Mouse (Mus musculus): Measurements from ENCODE around the gene Abcf3. TPM values are rescaled to one million over a fixed set of nuclear protein-coding genes. Genes with fewer than 3 reads are reported as not detected.

Gene Abcf3
- total and polyA plus RNA-seq, 3 experiments: 46.5 to 79.6 TPM; not detected in 1

DNA sequence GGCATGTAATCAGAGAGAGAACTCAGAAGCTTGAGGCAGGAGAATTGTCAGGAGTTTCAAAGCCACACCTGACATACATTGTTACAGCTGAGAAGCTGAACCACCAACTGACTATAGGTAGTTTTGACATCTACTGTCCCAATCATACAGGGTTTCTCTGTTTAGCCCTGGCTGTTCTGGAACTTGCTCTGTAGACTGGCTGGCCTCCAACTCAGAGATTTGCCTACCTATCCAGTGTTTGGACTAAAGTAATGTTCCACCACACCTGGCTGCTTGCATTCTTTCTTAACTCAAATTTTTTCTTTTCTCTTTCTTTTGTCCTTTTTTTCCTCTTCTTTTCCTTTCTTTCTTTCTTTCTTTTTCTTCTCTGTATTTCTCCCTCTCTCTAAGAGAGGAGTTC, 32.3 kb upstream of the Abcf3 start:
- H3K27ac ChIP-seq (ENCODE audit: control insufficient read depth, low read depth, low read length): no peak overlapping the region
- peak overlapping the region; percentile 94 for H3K9ac ChIP-seq (ENCODE audit: control insufficient read depth, low read depth, low read length, poor library complexity, severe bottlenecking)
- H3K4me3 ChIP-seq (ENCODE audit: control insufficient read depth in 1 of 2, insufficient read depth in 1 of 2, low read depth in 2 of 2, low read length in 2 of 2): peak overlapping the region in 1 of 2 experiments; percentile 92; a peak in 1 of 4 replicates

DNA sequence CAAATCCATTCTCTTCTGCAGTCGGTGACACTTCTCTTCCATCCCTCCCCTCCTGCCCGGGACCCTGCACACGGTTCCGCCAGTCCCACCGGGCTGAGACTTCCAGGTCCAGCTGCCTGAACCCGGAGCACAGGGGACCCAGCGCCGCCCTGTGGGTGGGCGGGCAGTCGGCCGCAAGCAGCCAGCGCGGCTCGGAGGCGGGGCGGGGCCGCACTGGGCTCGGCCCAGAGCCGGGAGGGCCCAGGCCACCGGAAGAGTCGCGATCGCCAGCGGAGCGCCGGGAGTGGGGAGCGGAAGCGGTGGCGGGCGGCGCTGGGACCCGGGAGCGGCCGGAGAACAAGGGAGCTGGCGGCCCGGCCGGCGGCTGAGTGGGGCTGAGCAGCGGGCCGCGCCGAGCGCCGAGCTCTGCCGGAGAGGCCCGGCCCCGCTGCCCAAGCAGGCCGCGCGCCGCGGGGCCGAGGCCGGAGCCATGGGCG, 31.6 kb upstream of the Abcf3 start, which contains the start of gene Dvl3:
Dvl3 (plus strand) TSS at position 257 of the 476 bp plus-strand sequence.
- TF ChIP-seq RCOR1 (IDR thresholded peaks at IDR 0.05; ENCODE audit: low read depth, low read length): no peak
- no peak for TF ChIP-seq POLR2AphosphoS5 (IDR thresholded peaks at IDR 0.05; ENCODE audit: borderline replicate concordance, low read depth, low read length)
- TF ChIP-seq MAX (IDR thresholded peaks at IDR 0.05; ENCODE audit: low read length): no peak
- TF ChIP-seq MAZ (IDR thresholded peaks at IDR 0.05; ENCODE audit: low read depth, low read length): peak; percentile 50; the same call in 1 of the 2 replicates
- peak; percentile 72 for TF ChIP-seq ELF1 (IDR thresholded peaks at IDR 0.05; ENCODE audit: low read depth, low read length)
- TF ChIP-seq SIN3A (IDR thresholded peaks at IDR 0.05; ENCODE audit: low read length): peak; percentile 79
- no peak for TF ChIP-seq UBTF (IDR thresholded peaks at IDR 0.05; ENCODE audit: borderline replicate concordance, insufficient read depth, low read depth, low read length)
- TF ChIP-seq POLR2A (IDR thresholded peaks at IDR 0.05; ENCODE audit: control insufficient read depth in 1 of 2, insufficient read depth in 1 of 2, low read depth in 1 of 2, low read length in 2 of 2, poor library complexity in 1 of 2): peak; percentile 58 to 69
- no peak for TF ChIP-seq MYB (IDR thresholded peaks at IDR 0.05; ENCODE audit: low read depth, low read length)
- peak; percentile 28; the same call in 1 of the 2 replicates for TF ChIP-seq ZMIZ1 (IDR thresholded peaks at IDR 0.05; ENCODE audit: low read depth, low read length)
- no peak for TF ChIP-seq E2F4 (IDR thresholded peaks at IDR 0.05; ENCODE audit: borderline replicate concordance, low read depth, low read length)
- no peak for TF ChIP-seq CHD2 (IDR thresholded peaks at IDR 0.05; ENCODE audit: low read length)
- TF ChIP-seq TCF12 (IDR thresholded peaks at IDR 0.05; ENCODE audit: low read depth, low read length): peak; percentile 46
- no peak for TF ChIP-seq RAD21 (IDR thresholded peaks at IDR 0.05; ENCODE audit: low read depth, low read length)
- no peak for TF ChIP-seq MAFK (IDR thresholded peaks at IDR 0.05; ENCODE audit: borderline replicate concordance, low read depth, low read length)
- peak; percentile 78 for TF ChIP-seq HCFC1 (IDR thresholded peaks at IDR 0.05; ENCODE audit: low read depth, low read length)
- TF ChIP-seq BHLHE40 (IDR thresholded peaks at IDR 0.05; ENCODE audit: borderline replicate concordance, low read depth, low read length): no peak
- TF ChIP-seq NRF1 (IDR thresholded peaks at IDR 0.05; ENCODE audit: insufficient read depth, low read depth, low read length, poor library complexity, severe bottlenecking): 0 out of 2 replicates have a peak, but pooled peaks have one; percentile 18
- TF ChIP-seq POLR2AphosphoS2 (IDR thresholded peaks at IDR 0.05; ENCODE audit: low read length): 0 out of 2 replicates have a peak, but pooled peaks have one; percentile 36
- TF ChIP-seq ZKSCAN1 (IDR thresholded peaks at IDR 0.05; ENCODE audit: low read depth, low read length): no peak
- peak; percentile 59 for TF ChIP-seq NELFE (IDR thresholded peaks at IDR 0.05; ENCODE audit: low read depth, low read length)
- TF ChIP-seq CTCF (IDR thresholded peaks at IDR 0.05 in 2 of 3, conservative IDR thresholded peaks at IDR 0.05 in 1 of 3; ENCODE audit: control insufficient read depth in 1 of 3, insufficient read depth in 1 of 3, low read depth in 2 of 3, low read length in 3 of 3, poor library complexity in 1 of 3, severe bottlenecking in 1 of 3): peak in 2 of 3 experiments; percentile 38 to 55; a peak in 4 of 6 replicates
- no peak for TF ChIP-seq MYC (IDR thresholded peaks at IDR 0.05; ENCODE audit: low read depth, low read length)
- peak; percentile 7; the same call in 1 of the 2 replicates for TF ChIP-seq USF1 (IDR thresholded peaks at IDR 0.05; ENCODE audit: low read depth, low read length)
- no peak for TF ChIP-seq SMC3 (IDR thresholded peaks at IDR 0.05; ENCODE audit: low read depth, low read length)
- TF ChIP-seq GATA1 (IDR thresholded peaks at IDR 0.05; ENCODE audit: low read depth, low read length): no peak
- TF ChIP-seq CHD1 (IDR thresholded peaks at IDR 0.05; ENCODE audit: low read depth, low read length): no peak
- TF ChIP-seq MXI1 (IDR thresholded peaks at IDR 0.05; ENCODE audit: low read depth, low read length): peak; percentile 36; the same call in 1 of the 2 replicates
- no peak for TF ChIP-seq ZC3H11A (IDR thresholded peaks at IDR 0.05; ENCODE audit: low read depth, low read length)
- H3K9me3 ChIP-seq (replicated peaks; ENCODE audit: insufficient read depth, low read length): no peaks in the 10 kb centered on the region
- peaks cover 0 to 15% of the 10 kb centered on the region in 2 experiments for H3K4me1 ChIP-seq (ENCODE audit: control insufficient read depth in 1 of 2, insufficient read depth in 2 of 2, low read length in 2 of 2)
- peaks cover 0 to 4% of the 10 kb centered on the region in 2 experiments; a peak in 2 of 4 replicates for H3K36me3 ChIP-seq (ENCODE audit: control insufficient read depth in 1 of 2, insufficient read depth in 2 of 2, low read length in 2 of 2)
- no peaks in the 10 kb centered on the region for H3K27me3 ChIP-seq (ENCODE audit: control insufficient read depth in 1 of 2, insufficient read depth in 2 of 2, low read length in 2 of 2)
- H3K27ac ChIP-seq (ENCODE audit: control insufficient read depth, low read depth, low read length): peak within 1 kb of the TSS; percentile 38
- H3K9ac ChIP-seq (ENCODE audit: control insufficient read depth, low read depth, low read length, poor library complexity, severe bottlenecking): peak within 1 kb of the TSS; percentile 94
- peak; percentile 78 for DNase-seq (ENCODE audit: low read depth, low spot score)
- H3K4me3 ChIP-seq (ENCODE audit: control insufficient read depth in 1 of 2, insufficient read depth in 1 of 2, low read depth in 2 of 2, low read length in 2 of 2): peak within 1 kb of the TSS; percentile 92 to 99
- peaks cover 13% of the 10 kb centered on the region for H3K79me2 ChIP-seq (ENCODE audit: control insufficient read depth, insufficient read depth, low read length, poor library complexity)

More for the DNA sequence above, 32.3 kb upstream of the Abcf3 start:
- no peaks in the 10 kb centered on the region for H3K27me3 ChIP-seq (ENCODE audit: control insufficient read depth in 1 of 2, insufficient read depth in 2 of 2, low read length in 2 of 2)
- TF ChIP-seq GABPA (IDR thresholded peaks at IDR 0.05; ENCODE audit: low read depth, low read length) (no peak), CHD2 (IDR thresholded peaks at IDR 0.05; ENCODE audit: low read length) (no peak), ZKSCAN1 (IDR thresholded peaks at IDR 0.05; ENCODE audit: low read depth, low read length) (no peak), TAL1 (IDR thresholded peaks at IDR 0.05; ENCODE audit: low read length) (no peak), E2F4 (IDR thresholded peaks at IDR 0.05; ENCODE audit: borderline replicate concordance, low read depth, low read length) (no peak)
- no peaks in the 10 kb centered on the region for H3K9me3 ChIP-seq (replicated peaks; ENCODE audit: insufficient read depth, low read length)
- peaks cover 0 to 15% of the 10 kb centered on the region in 2 experiments for H3K4me1 ChIP-seq (ENCODE audit: control insufficient read depth in 1 of 2, insufficient read depth in 2 of 2, low read length in 2 of 2)
- H3K79me2 ChIP-seq (ENCODE audit: control insufficient read depth, insufficient read depth, low read length, poor library complexity): peaks cover 13% of the 10 kb centered on the region
- DNase-seq (ENCODE audit: low read depth, low spot score): no peak
- H3K36me3 ChIP-seq (ENCODE audit: control insufficient read depth in 1 of 2, insufficient read depth in 2 of 2, low read length in 2 of 2): peaks cover 0 to 4% of the 10 kb centered on the region in 2 experiments; a peak in 2 of 4 replicates

Measured in MEL (cell line).